In genomic region chr6:52713104-52713896, GRCm38 (mm10) we compare ENCODE assay signal across 8 mouse cellular contexts. TPM values are rescaled to one million over a fixed set of nuclear protein-coding genes. Genes with fewer than 3 reads are reported as not detected.
A peak's percentile ranks its signal among the peaks of the same experiment; 100 is the strongest.
DNase-seq lines count a peak whose midpoint lies in the region; ATAC-seq and TF ChIP-seq lines count a peak whose summit lies in the region.

TSS of gene Tax1bp1 (plus strand) at chr6:52713729.

- peak within 1 kb of the TSS; percentile 44 for H3K27ac ChIP-seq in embryonic facial prominence, embryonic 11.5 days (replicated peaks; ENCODE audit: low read depth, low read length)
- H3K27ac ChIP-seq in intestine, postnatal 0 days (ENCODE audit: low read depth, low read length), result peak within 1 kb of the TSS; percentile 99
- H3K27ac ChIP-seq in midbrain, embryonic 10.5 days (replicated peaks), result peak within 1 kb of the TSS; percentile 91

- DNase-seq in 3134 (ENCODE audit: extremely low read depth, insufficient read length, low spot score), result peak; percentile 85
- peak; percentile 94 for DNase-seq in adrenal gland, postnatal 25 days
- peak; percentile 95 for DNase-seq in embryonic facial prominence, embryonic 11.5 days (ENCODE audit: low spot score)
- DNase-seq in left cerebral cortex, postnatal 36 days (ENCODE audit: low spot score in 2 of 2), result peak; percentile 92 to 94
- peak; percentile 94 for DNase-seq in midbrain, embryonic 10.5 days (ENCODE audit: low spot score)
- peak; percentile 88 to 91 for DNase-seq in right cerebral cortex, postnatal 36 days (ENCODE audit: low spot score in 2 of 2)

- WGBS in embryonic facial prominence, embryonic 11.5 days, result 4% methylated on average over 38 of the region's 38 CpGs
- WGBS in intestine, postnatal 0 days, result 3% methylated on average over 38 of the region's 38 CpGs
- 4% methylated on average over 38 of the region's 38 CpGs for WGBS in midbrain, embryonic 10.5 days

- H3K9me3 ChIP-seq in embryonic facial prominence, embryonic 11.5 days (replicated peaks; ENCODE audit: control insufficient read depth, low read length), result no peaks in the 10 kb centered on the region
- H3K9me3 ChIP-seq in intestine, postnatal 0 days (ENCODE audit: control insufficient read depth), result no peaks in the 10 kb centered on the region
- no peaks in the 10 kb centered on the region for H3K9me3 ChIP-seq in midbrain, embryonic 10.5 days (replicated peaks)

- peak within 1 kb of the TSS; percentile 74 for H3K4me3 ChIP-seq in embryonic facial prominence, embryonic 11.5 days (ENCODE audit: low read depth, low read length)
- H3K4me3 ChIP-seq in intestine, postnatal 0 days (ENCODE audit: low read depth, low read length), result peak within 1 kb of the TSS; percentile 100
- H3K4me3 ChIP-seq in midbrain, embryonic 10.5 days, result peak within 1 kb of the TSS; percentile 94

- H3K4me2 ChIP-seq in embryonic facial prominence, embryonic 11.5 days (ENCODE audit: low read depth, low read length), result peak within 1 kb of the TSS; percentile 53
- H3K4me2 ChIP-seq in intestine, postnatal 0 days (replicated peaks; ENCODE audit: low read depth), result peak within 1 kb of the TSS; percentile 63

- no peak for TF ChIP-seq CTCF in intestine, postnatal 0 days (IDR thresholded peaks at IDR 0.05; ENCODE audit: low read depth)

- H3K9ac ChIP-seq in embryonic facial prominence, embryonic 11.5 days (replicated peaks; ENCODE audit: low read length), result peak within 1 kb of the TSS; percentile 75
- peak within 1 kb of the TSS; percentile 98 for H3K9ac ChIP-seq in intestine, postnatal 0 days (ENCODE audit: low read depth, low read length)

- H3K36me3 ChIP-seq in embryonic facial prominence, embryonic 11.5 days (replicated peaks; ENCODE audit: control insufficient read depth, insufficient read depth, low read depth, low read length), result no peaks in the 10 kb centered on the region
- no peaks in the 10 kb centered on the region for H3K36me3 ChIP-seq in intestine, postnatal 0 days (ENCODE audit: control insufficient read depth, insufficient read depth)
- H3K36me3 ChIP-seq in midbrain, embryonic 10.5 days, result no peaks in the 10 kb centered on the region

- H3K27me3 ChIP-seq in embryonic facial prominence, embryonic 11.5 days (ENCODE audit: control insufficient read depth, insufficient read depth, low read length), result no peaks in the 10 kb centered on the region
- no peaks in the 10 kb centered on the region for H3K27me3 ChIP-seq in intestine, postnatal 0 days (replicated peaks; ENCODE audit: control insufficient read depth, insufficient read depth, low read length)
- no peaks in the 10 kb centered on the region for H3K27me3 ChIP-seq in midbrain, embryonic 10.5 days (ENCODE audit: low read depth, poor library complexity, severe bottlenecking)

- intact Hi-C loops in left cerebral cortex, postnatal 36 days (cut with DNase I), result loop anchor here (5.0 kb wide), 1 partner anchor 71 kb away; the partner anchor contains the start of gene Hibadh

- ATAC-seq in embryonic facial prominence, embryonic 11.5 days (replicated peaks; ENCODE audit: insufficient number of reproducible peaks, low FRiP score, low TSS enrichment, low read depth), result peak; percentile 98
- peak; percentile 86 for ATAC-seq in granulocyte monocyte progenitor cell, adult 5-6 weeks (replicated peaks; ENCODE audit: poor library complexity, severe bottlenecking)
- peak; percentile 95 for ATAC-seq in intestine, postnatal 0 days

- no peaks in the 10 kb centered on the region for H3K4me1 ChIP-seq in embryonic facial prominence, embryonic 11.5 days (ENCODE audit: control insufficient read depth, insufficient read depth, low read length)
- H3K4me1 ChIP-seq in intestine, postnatal 0 days (replicated peaks; ENCODE audit: control insufficient read depth, insufficient read depth, low read length), result 0 out of 2 replicates have a peak, but pooled peaks cover 2% of the 10 kb centered on the region
- H3K4me1 ChIP-seq in midbrain, embryonic 10.5 days, result peaks cover 10% of the 10 kb centered on the region

RNA-seq across cellular contexts. Expression of gene Tax1bp1, which starts in this region (rescaled TPM):
- 179 and 185 TPM in 2 replicates for total RNA-seq in adrenal gland, postnatal 25 days (2021)
- 146 and 156 TPM in 2 replicates for polyA plus RNA-seq in embryonic facial prominence, embryonic 11.5 days (2014; fragmentation: Nextera tagmentation; extraction: Ambion mirVana)
- 155 and 165 TPM in 2 replicates for total RNA-seq in granulocyte monocyte progenitor cell, adult 5-6 weeks (2014; fragmentation: Nextera tagmentation)
- 339 and 381 TPM in 2 replicates for total RNA-seq in granulocyte monocyte progenitor cell, adult 5-6 weeks (2017)
- polyA plus RNA-seq in intestine, postnatal 0 days (2015; fragmentation: Nextera tagmentation; extraction: Ambion mirVana), result 296 and 317 TPM in 2 replicates
- 100 to 1,000 TPM; 125 TPM for total RNA-seq in left cerebral cortex, postnatal 36 days (2021)
- polyA plus RNA-seq in midbrain, embryonic 10.5 days (2016; fragmentation: Nextera tagmentation; extraction: Ambion mirVana), result 116 and 132 TPM in 2 replicates

Comparison
In these comparisons a context has a peak if more than half of its experiments do, and no peak if none do; other contexts are left out.
1. Peak in every context shown above with its lines: DNase-seq, ATAC-seq, H3K4me3 ChIP-seq and H3K27ac ChIP-seq.
2. H3K27ac ChIP-seq: peak in every context shown above with its lines; median percentile 99 in intestine, postnatal 0 days; 91 in midbrain, embryonic 10.5 days; 44 in embryonic facial prominence, embryonic 11.5 days.